Mouse (Mus musculus) MEL (cell line): ENCODE measurements around the gene Tyw3.

Experiments
- CTCF ChIP-seq, 3 experiments: IDR thresholded peaks in 2 of 3; conservative IDR thresholded peaks in 1 of 3; 2 replicates each; pipeline ENCODE4 v1.5.1; 2011 to 2012; ENCODE audit warnings: low read length in 3 of 3, low read depth in 2 of 3, mild to moderate bottlenecking in 2 of 3, improper control_type of control experiment in 1 of 3, inconsistent platforms in 1 of 3, mixed read lengths in 1 of 3, moderate library complexity in 1 of 3; ENCODE audit not compliant: control insufficient read depth in 1 of 3, insufficient read depth in 1 of 3, poor library complexity in 1 of 3, severe bottlenecking in 1 of 3
- JUND ChIP-seq: IDR thresholded peaks from 2 replicates; pipeline ENCODE4 v1.6.1; 2011; ENCODE audit warnings: low read depth, mild to moderate bottlenecking, improper control_type of control experiment, low read length
- KAT2A ChIP-seq: conservative IDR thresholded peaks from 2 replicates; pipeline ENCODE4 v1.6.1; 2012; ENCODE audit warnings: low read depth, low read length, improper control_type of control experiment, inconsistent platforms
- MAFK ChIP-seq: IDR thresholded peaks from 2 replicates; pipeline ENCODE4 v1.6.1; 2011; ENCODE audit warnings: low read depth, mild to moderate bottlenecking, low read length, improper control_type of control experiment, borderline replicate concordance
- MEF2A ChIP-seq: IDR thresholded peaks from 2 replicates; pipeline ENCODE4 v1.6.1; 2014; ENCODE audit warnings: low read depth, mild to moderate bottlenecking, inconsistent platforms, low read length, improper control_type of control experiment; ENCODE audit not compliant: poor library complexity, insufficient replicate concordance, severe bottlenecking; ENCODE audit errors: extremely low read depth
- MXI1 ChIP-seq: IDR thresholded peaks from 2 replicates; pipeline ENCODE4 v1.6.1; 2011; ENCODE audit warnings: mild to moderate bottlenecking, low read depth, low read length, improper control_type of control experiment
- MYB ChIP-seq: IDR thresholded peaks from 2 replicates; pipeline ENCODE4 v1.6.1; 2011; ENCODE audit warnings: mild to moderate bottlenecking, low read depth, low read length, improper control_type of control experiment
- NRF1 ChIP-seq: IDR thresholded peaks from 2 replicates; pipeline ENCODE4 v1.6.1; 2014; ENCODE audit warnings: low read depth, mild to moderate bottlenecking, inconsistent platforms, low read length, improper control_type of control experiment, moderate library complexity; ENCODE audit not compliant: poor library complexity, insufficient read depth, severe bottlenecking

DNA sequence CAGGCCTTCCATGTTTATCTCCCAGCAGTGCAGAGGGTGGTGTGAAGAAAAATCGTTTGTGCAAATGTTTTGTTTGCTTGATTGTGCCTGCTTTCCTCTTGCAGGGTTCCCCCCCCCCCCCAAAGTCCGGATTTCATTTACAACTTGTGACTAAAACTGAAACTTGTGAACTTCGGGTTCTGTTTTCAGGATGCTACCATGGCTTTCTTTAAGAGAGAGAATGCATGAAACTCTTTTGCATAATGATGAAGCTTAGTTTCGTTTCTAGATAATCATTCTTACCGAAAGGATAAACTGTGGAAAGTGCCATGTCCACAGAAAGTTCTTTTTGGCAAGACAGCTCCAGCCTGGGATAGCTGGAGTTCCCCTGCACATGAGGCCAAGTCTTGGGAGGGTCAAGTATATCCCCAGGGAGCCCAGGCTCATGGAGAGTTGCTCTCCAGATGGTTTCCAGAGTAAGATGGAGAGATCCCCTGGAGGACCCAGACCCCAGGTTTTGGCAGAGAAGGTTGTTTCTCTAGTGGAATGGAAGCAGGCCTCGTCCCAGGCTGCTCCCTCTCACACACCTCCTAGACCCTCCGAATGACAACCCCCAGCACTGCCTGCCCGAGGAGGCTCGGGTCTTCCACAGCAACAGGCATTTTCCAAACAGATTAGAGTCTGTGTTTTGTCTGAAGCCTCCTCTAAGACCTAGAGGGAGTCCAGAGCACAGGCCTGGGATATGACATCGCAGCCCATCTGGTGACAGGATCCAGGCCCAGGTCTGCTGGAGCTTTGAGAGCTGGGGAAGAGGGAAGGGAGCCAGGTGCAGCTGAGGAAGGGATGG is 56.6 kb downstream of the Tyw3 start:
- TF ChIP-seq MAFK (no peak), MEF2A (no peak), CTCF (IDR thresholded peaks at IDR 0.05 in 2 of 3, conservative IDR thresholded peaks at IDR 0.05 in 1 of 3; ENCODE audit: control insufficient read depth in 1 of 3, insufficient read depth in 1 of 3, low read depth in 2 of 3, low read length in 3 of 3, poor library complexity in 1 of 3, severe bottlenecking in 1 of 3) (no peak), JUND (no peak), KAT2A (no peak), NRF1 (no peak), MYB (no peak), MXI1 (no peak)
